Mouse (Mus musculus): ENCODE results near the gene Phactr2. TPM values are rescaled to one million over a fixed set of nuclear protein-coding genes. Genes with fewer than 3 reads are reported as not detected.

The Phactr2 gene
- polyA plus RNA-seq, 1 experiment from 2014 or later: 25.5 TPM

DNA sequence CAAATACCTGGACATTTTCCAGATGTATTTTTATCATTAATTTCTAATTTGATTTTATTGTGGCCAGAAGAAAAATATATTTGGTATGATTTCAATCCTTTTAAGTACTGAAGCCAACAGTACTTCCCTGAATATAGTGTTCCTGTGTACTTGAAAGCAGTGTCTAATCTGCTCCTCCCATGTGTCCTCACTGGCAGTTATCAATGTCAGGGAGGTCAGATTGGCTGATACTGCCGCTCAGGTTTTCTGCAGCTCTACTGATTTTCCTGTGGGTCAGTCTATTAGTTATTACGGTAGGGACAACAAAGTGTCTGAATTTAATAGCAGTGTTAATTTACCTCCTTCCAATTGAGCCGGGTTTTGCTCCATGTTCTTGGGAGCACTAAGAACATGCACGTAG lies 312.2 kb downstream of the Phactr2 start:
- Histone ChIP-seq H3K4me2 (no peak overlapping the region), H3K4me1 (no peaks in the 10 kb centered on the region), H3K4me3 (no peak overlapping the region), H3K36me3 (no peaks in the 10 kb centered on the region), H3K27ac (no peak overlapping the region), H3K27me3 (no peaks in the 10 kb centered on the region), H3K9ac (no peak overlapping the region), H3K9me3 (no peaks in the 10 kb centered on the region)
- WGBS: 59% methylated on average over 4 of the region's 4 CpGs
- ATAC-seq (ENCODE audit: insufficient number of reproducible peaks, low FRiP score, low TSS enrichment, low read depth): no peak

DNA sequence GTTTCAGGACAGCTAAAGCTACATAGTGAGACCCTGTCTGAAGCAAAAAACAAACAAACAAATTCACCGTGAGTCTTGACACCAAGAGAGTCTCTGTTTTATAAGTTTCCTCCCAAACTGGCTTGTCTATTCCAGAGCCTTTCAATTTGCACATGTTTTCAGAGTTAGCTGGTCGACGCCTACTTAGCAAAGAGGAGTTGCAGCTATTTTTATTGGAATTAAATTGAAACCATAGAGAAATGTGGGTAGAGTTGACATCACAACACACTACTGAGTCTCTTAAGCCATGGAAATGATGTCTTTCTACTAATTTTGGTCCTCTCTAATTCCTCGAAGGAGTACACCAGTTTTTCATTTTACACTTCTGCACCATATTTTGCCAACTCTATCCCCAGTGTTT lies 313.3 kb downstream of the Phactr2 start:
- Histone ChIP-seq H3K27ac (no peak overlapping the region), H3K27me3 (no peaks in the 10 kb centered on the region), H3K4me2 (no peak overlapping the region), H3K9me3 (no peaks in the 10 kb centered on the region), H3K4me3 (no peak overlapping the region), H3K4me1 (no peaks in the 10 kb centered on the region), H3K36me3 (no peaks in the 10 kb centered on the region), H3K9ac (no peak overlapping the region)
- ATAC-seq (ENCODE audit: insufficient number of reproducible peaks, low FRiP score, low TSS enrichment, low read depth): no peak
- WGBS: 65% methylated on average over 4 of the region's 4 CpGs

Other genes starting within 250 kb of the Phactr2 start
- 64.0 and 64.6 TPM in 2 replicates for gene Fuca2, start 25.1 kb upstream of the Phactr2 start, polyA plus RNA-seq (2015; fragmentation: Nextera tagmentation; extraction: Ambion mirVana)
- 3.5 and 3.9 TPM in 2 replicates for gene Adat2, start 78.5 kb upstream of the Phactr2 start, polyA plus RNA-seq (2015; fragmentation: Nextera tagmentation; extraction: Ambion mirVana)
- gene Pex3, start 78.7 kb upstream of the Phactr2 start, polyA plus RNA-seq (2015; fragmentation: Nextera tagmentation; extraction: Ambion mirVana): 27.8 and 28.5 TPM in 2 replicates

Measured in limb, embryonic 15.5 days (tissue).